15 mouse cellular contexts compared by ENCODE assay signal in the genomic region with DNA sequence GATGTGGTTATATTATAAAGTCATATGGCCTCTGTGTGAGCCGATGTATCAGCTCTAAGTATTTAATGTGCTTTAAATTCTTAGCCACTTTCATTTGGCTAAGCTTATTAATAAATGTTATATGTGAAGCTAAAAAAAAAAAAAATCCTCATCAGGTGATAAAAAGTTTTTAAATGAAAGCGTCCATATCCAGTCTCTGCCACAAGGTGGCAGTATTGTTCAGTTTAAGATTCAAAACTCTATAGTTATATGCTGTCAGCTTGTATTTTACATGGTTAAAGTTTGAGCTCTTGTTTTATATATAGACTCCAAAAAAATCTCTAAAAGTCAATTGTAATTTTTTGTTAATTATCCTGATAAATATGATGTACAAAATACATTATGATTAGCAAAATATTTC. TPM values are rescaled to one million over a fixed set of nuclear protein-coding genes. Genes with fewer than 3 reads are reported as not detected.
DNase-seq lines count a peak whose midpoint lies in the region; ATAC-seq and TF ChIP-seq lines count a peak whose summit lies in the region.
"Not testable (repeated sequence)": the region's sequence is repeated elsewhere in the genome, so short reads cannot be mapped to it uniquely, and the experiment has no call there.
"Had no signal": no experiment of that assay in that cellular context is flagged by ENCODE, and none has a peak within 500 bp of the region (broad histone marks: within the 10 kb centered on the region; RNA-seq: fewer than 3 reads in every experiment).

No protein-coding gene starts in this region.

- H3K27me3 ChIP-seq in Patski = peaks cover 16% of the 10 kb centered on the region
- H3K27me3 ChIP-seq in kidney, adult 2 months (replicated peaks; ENCODE audit: control insufficient read depth, insufficient read depth, low read length) = not testable (repeated sequence)

- not testable (repeated sequence) for H3K36me3 ChIP-seq in kidney, adult 2 months (ENCODE audit: control insufficient read depth, insufficient read depth, low read length)

- H3K4me1 ChIP-seq in kidney, adult 2 months (ENCODE audit: control insufficient read depth, insufficient read depth, low read length) = not testable (repeated sequence)

- POLR2A ChIA-PET in Patski (lab: Charles Lee) = not testable (repeated sequence)

- peak; percentile 59 for DNase-seq in 3T3-L1 (ENCODE audit: low read depth, low spot score)
- not testable (repeated sequence) for DNase-seq in Patski (ENCODE audit: low read depth, low spot score)
- peak; percentile 9 for DNase-seq in cerebellum, adult 8-10 months
- DNase-seq in forelimb bud, embryonic 11.5 days (ENCODE audit: low read depth, low spot score) = peak; percentile 42
- peak; percentile 16 for DNase-seq in kidney, adult 2 months
- peak; percentile 10 to 14 for DNase-seq in left cerebral cortex, postnatal 10 days (ENCODE audit: extremely low spot score in 1 of 2, low spot score in 2 of 2)
- peak; percentile 10 for DNase-seq in lung, postnatal 25 days (ENCODE audit: low spot score)
- peak; percentile 6 for DNase-seq in right cerebral cortex, postnatal 4 days

- CTCF ChIA-PET in Patski (lab: Charles Lee) = interaction anchor here (0.7 to 1.1 kb wide), 4 partner anchors 12 to 50 kb away, joined by 3 to 5 read pairs (median 3); no protein-coding TSS in a partner anchor

- not testable (repeated sequence) for ATAC-seq in Patski

- WGBS in kidney, adult 2 months = 41% methylated on average over 2 of the region's 2 CpGs

- in situ Hi-C loops in Patski (cut with MboI; ENCODE audit: low pct_unique_long_range_greater_than_20kb) = loop anchor here (5.0 kb wide), 1 partner anchor 484 kb away; no protein-coding TSS in a partner anchor

- intact Hi-C loops in left cerebral cortex, postnatal 10 days (cut with DNase I) = loop anchor here (5.0 kb wide), 1 partner anchor 479 kb away; no protein-coding TSS in a partner anchor

- H3K4me3 ChIP-seq in kidney, adult 2 months (ENCODE audit: insufficient read depth, low read depth, low read length) = not testable (repeated sequence)

- not testable (repeated sequence) for TF ChIP-seq POLR2A in kidney, adult 2 months (IDR thresholded peaks at IDR 0.05; ENCODE audit: low read depth, low read length)

- not testable (repeated sequence) for H3K27ac ChIP-seq in kidney, adult 2 months (ENCODE audit: insufficient read depth, low read depth, low read length)

- TF ChIP-seq CTCF in Patski (IDR thresholded peaks at IDR 0.05) = peak; percentile 34
- TF ChIP-seq CTCF in kidney, adult 2 months (conservative IDR thresholded peaks at IDR 0.05; ENCODE audit: insufficient read depth, insufficient read length, low read depth, low read length) = not testable (repeated sequence)

RNA-seq across cellular contexts. Expression of a gene that starts 16.4 kb away (rescaled TPM):
- 0.04 TPM for polyA plus RNA-seq in Patski (2021)
- polyA plus RNA-seq in kidney, adult 2 months (2012; rRNA removed) = not detected in 2 replicates
- not detected for total RNA-seq in left cerebral cortex, postnatal 10 days (2021)
- total RNA-seq: gastrocnemius, adult 18-20 months; layer of hippocampus, postnatal 14 days had no signal
- polyA plus RNA-seq: erythroblast, embryonic 14.5 days; heart, embryonic 13.5 days; liver, embryonic 15.5 days; midbrain, embryonic 13.5 days; neural tube, embryonic 15.5 days had no signal
